9 mouse cellular contexts compared by ENCODE assay signal in the genomic region with DNA sequence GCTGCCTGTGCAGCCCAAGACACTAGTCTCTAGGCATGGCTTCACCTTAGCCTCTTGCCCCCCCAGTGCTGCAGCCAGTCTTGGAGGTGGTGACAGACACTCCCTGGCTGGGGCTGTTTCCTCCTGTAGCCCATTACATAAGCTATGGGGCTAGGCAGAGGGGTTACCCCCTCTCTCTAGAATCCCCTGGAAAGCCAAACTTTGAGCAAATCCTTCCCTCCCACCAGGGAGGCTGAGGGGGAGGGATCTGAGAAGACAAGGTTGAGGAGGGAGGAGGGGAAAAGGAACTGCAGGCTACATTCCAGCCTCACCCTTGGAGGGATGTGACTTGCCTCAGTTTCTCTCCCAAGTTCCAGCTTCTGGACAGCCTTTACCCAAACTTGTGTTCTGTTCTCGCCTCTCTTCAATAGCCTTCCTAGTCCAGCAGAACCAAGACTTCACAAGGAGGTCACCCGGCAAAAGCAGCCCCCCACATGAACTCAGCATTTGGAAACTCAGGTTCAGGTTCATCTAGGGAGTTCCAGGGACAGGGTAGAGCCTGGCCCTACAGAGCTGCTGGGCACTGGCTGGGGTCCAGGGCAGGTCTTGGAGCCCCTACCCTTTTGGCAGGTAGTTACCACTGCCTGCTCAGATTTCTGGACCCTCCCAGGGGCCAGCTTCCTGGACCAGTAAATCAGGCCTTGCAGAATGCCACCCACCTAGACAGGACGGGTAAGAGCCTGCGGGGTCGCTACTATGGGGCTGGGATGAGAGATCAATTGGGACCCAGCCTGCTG. TPM values are rescaled to one million over a fixed set of nuclear protein-coding genes. Genes with fewer than 3 reads are reported as not detected.
DNase-seq lines count a peak whose midpoint lies in the region; ATAC-seq lines count a peak whose summit lies in the region.
"Had no signal": no experiment of that assay in that cellular context is flagged by ENCODE, and none has a peak within 500 bp of the region (broad histone marks: within the 10 kb centered on the region; RNA-seq: fewer than 3 reads in every experiment).

No protein-coding gene starts in this region.

- H3K27ac ChIP-seq in kidney, embryonic 16.5 days (ENCODE audit: low read length): no peak overlapping the region
- no peak overlapping the region for H3K27ac ChIP-seq in embryonic facial prominence, embryonic 12.5 days
- no peak overlapping the region for H3K27ac ChIP-seq in intestine, embryonic 14.5 days (ENCODE audit: low read depth)
- H3K27ac ChIP-seq in neural tube, embryonic 14.5 days (ENCODE audit: low read depth, low read length): peak overlapping the region; percentile 7; the same call in 1 of the 2 replicates

- H3K4me1 ChIP-seq in kidney, embryonic 16.5 days (ENCODE audit: insufficient read depth, low read length): peaks cover 27% of the 10 kb centered on the region
- peaks cover 23% of the 10 kb centered on the region for H3K4me1 ChIP-seq in embryonic facial prominence, embryonic 12.5 days
- H3K4me1 ChIP-seq in intestine, embryonic 14.5 days (replicated peaks; ENCODE audit: control insufficient read depth, insufficient read depth, low read length): peaks cover 20% of the 10 kb centered on the region
- peaks cover 20% of the 10 kb centered on the region for H3K4me1 ChIP-seq in neural tube, embryonic 14.5 days (ENCODE audit: control insufficient read depth, insufficient read depth, low read length)

- no peaks in the 10 kb centered on the region for H3K9me3 ChIP-seq in kidney, embryonic 16.5 days (ENCODE audit: low read length)
- no peaks in the 10 kb centered on the region for H3K9me3 ChIP-seq in embryonic facial prominence, embryonic 12.5 days
- no peaks in the 10 kb centered on the region for H3K9me3 ChIP-seq in intestine, embryonic 14.5 days (ENCODE audit: control insufficient read depth, low read length)
- no peaks in the 10 kb centered on the region for H3K9me3 ChIP-seq in neural tube, embryonic 14.5 days (ENCODE audit: control insufficient read depth, low read length)

- peak overlapping the region; percentile 53 for H3K4me2 ChIP-seq in kidney, embryonic 16.5 days (replicated peaks; ENCODE audit: low read depth, low read length)
- H3K4me2 ChIP-seq in embryonic facial prominence, embryonic 12.5 days (replicated peaks): peak overlapping the region; percentile 58
- peak overlapping the region; percentile 47 for H3K4me2 ChIP-seq in intestine, embryonic 14.5 days (ENCODE audit: low read length)
- H3K4me2 ChIP-seq in neural tube, embryonic 14.5 days (ENCODE audit: low read depth, low read length): peak overlapping the region; percentile 67

- peak; percentile 46; the same call in 1 of the 2 replicates for ATAC-seq in kidney, embryonic 16.5 days (ENCODE audit: low FRiP score, low TSS enrichment)
- no peak for ATAC-seq in embryonic facial prominence, embryonic 12.5 days (ENCODE audit: insufficient number of reproducible peaks, insufficient read depth, low FRiP score, low TSS enrichment)
- ATAC-seq in intestine, embryonic 14.5 days (replicated peaks; ENCODE audit: low FRiP score, low TSS enrichment, low read depth): no peak
- ATAC-seq in neural tube, embryonic 14.5 days (ENCODE audit: low read depth): peak; percentile 20; the same call in 1 of the 2 replicates

- no peaks in the 10 kb centered on the region for H3K36me3 ChIP-seq in kidney, embryonic 16.5 days (ENCODE audit: insufficient read depth, low read length)
- H3K36me3 ChIP-seq in embryonic facial prominence, embryonic 12.5 days: no peaks in the 10 kb centered on the region
- H3K36me3 ChIP-seq in intestine, embryonic 14.5 days (ENCODE audit: control insufficient read depth, insufficient read depth, low read length): no peaks in the 10 kb centered on the region
- no peaks in the 10 kb centered on the region for H3K36me3 ChIP-seq in neural tube, embryonic 14.5 days (ENCODE audit: control insufficient read depth, insufficient read depth, low read length)

- H3K4me3 ChIP-seq in kidney, embryonic 16.5 days (ENCODE audit: low read length): no peak overlapping the region; the same call in 1 of the 2 replicates
- H3K4me3 ChIP-seq in embryonic facial prominence, embryonic 12.5 days: peak overlapping the region; percentile 34
- no peak overlapping the region for H3K4me3 ChIP-seq in intestine, embryonic 14.5 days (ENCODE audit: low read depth, low read length)
- peak overlapping the region; percentile 41 for H3K4me3 ChIP-seq in neural tube, embryonic 14.5 days (ENCODE audit: low read depth, low read length)

- DNase-seq in kidney, postnatal 4 days: no peak
- no peak for DNase-seq in intestine, embryonic 14.5 days (ENCODE audit: low spot score)
- no peak for DNase-seq in testis, postnatal 14 days (ENCODE audit: low spot score)
- DNase-seq in layer of hippocampus, adult 9-10 months (ENCODE audit: low spot score): no peak
- no peak for DNase-seq in left cerebral cortex, adult 8-10 months (ENCODE audit: low spot score in 2 of 2)
- DNase-seq: gastrocnemius, postnatal 36 days had no signal

- 11% methylated on average over 5 of the region's 5 CpGs for WGBS in kidney, embryonic 16.5 days
- 5% methylated on average over 5 of the region's 5 CpGs for WGBS in embryonic facial prominence, embryonic 12.5 days
- WGBS in intestine, embryonic 14.5 days: 16% methylated on average over 5 of the region's 5 CpGs
- WGBS in neural tube, embryonic 14.5 days: 14% methylated on average over 5 of the region's 5 CpGs

- peaks cover 50% of the 10 kb centered on the region for H3K27me3 ChIP-seq in kidney, embryonic 16.5 days (ENCODE audit: insufficient read depth, low read length)
- H3K27me3 ChIP-seq in embryonic facial prominence, embryonic 12.5 days: peaks cover 64% of the 10 kb centered on the region
- peaks cover 31% of the 10 kb centered on the region for H3K27me3 ChIP-seq in intestine, embryonic 14.5 days (replicated peaks; ENCODE audit: control insufficient read depth, insufficient read depth, low read length)
- no peaks in the 10 kb centered on the region for H3K27me3 ChIP-seq in neural tube, embryonic 14.5 days (ENCODE audit: control insufficient read depth, insufficient read depth, low read length)

- H3K9ac ChIP-seq in kidney, embryonic 16.5 days (replicated peaks; ENCODE audit: low read length): no peak overlapping the region
- peak overlapping the region; percentile 19; the same call in 1 of the 2 replicates for H3K9ac ChIP-seq in embryonic facial prominence, embryonic 12.5 days
- H3K9ac ChIP-seq in intestine, embryonic 14.5 days (ENCODE audit: low read length): no peak overlapping the region
- peak overlapping the region; percentile 65 for H3K9ac ChIP-seq in neural tube, embryonic 14.5 days (replicated peaks; ENCODE audit: low read depth, low read length)

RNA-seq across cellular contexts. Expression of a gene that starts 1.0 kb away (rescaled TPM):
- polyA plus RNA-seq in kidney, embryonic 16.5 days (2015; fragmentation: Nextera tagmentation; extraction: Ambion mirVana): 0.25 and 0.58 TPM in 2 replicates
- polyA plus RNA-seq in embryonic facial prominence, embryonic 12.5 days (2016; fragmentation: Nextera tagmentation; extraction: Ambion mirVana): 18.7 and 23.0 TPM in 2 replicates
- polyA plus RNA-seq in intestine, embryonic 14.5 days (2014; fragmentation: Nextera tagmentation; extraction: Ambion mirVana): 0.32 and 1.2 TPM in 2 replicates
- 18.5 and 43.6 TPM in 2 replicates for polyA plus RNA-seq in neural tube, embryonic 14.5 days (2014; fragmentation: Nextera tagmentation; extraction: Ambion mirVana)
- 100 to 1,000 TPM in 2 of 4 experiments, 10 to 100 TPM in 2; 96.9 to 104 (median 101) TPM for total RNA-seq in left cerebral cortex, adult 8-10 months (2022)
- total RNA-seq: gastrocnemius, postnatal 36 days had no signal

RNA-seq across cellular contexts. Expression of a gene that starts 36.0 kb away (rescaled TPM):
- 1.6 and 1.7 TPM in 2 replicates for polyA plus RNA-seq in kidney, embryonic 16.5 days (2015; fragmentation: Nextera tagmentation; extraction: Ambion mirVana)
- polyA plus RNA-seq in embryonic facial prominence, embryonic 12.5 days (2016; fragmentation: Nextera tagmentation; extraction: Ambion mirVana): 1.7 and 1.8 TPM in 2 replicates
- polyA plus RNA-seq in intestine, embryonic 14.5 days (2014; fragmentation: Nextera tagmentation; extraction: Ambion mirVana): 1.6 and 2.1 TPM in 2 replicates
- polyA plus RNA-seq in neural tube, embryonic 14.5 days (2014; fragmentation: Nextera tagmentation; extraction: Ambion mirVana): 0.60 and 1.3 TPM in 2 replicates
- total RNA-seq in left cerebral cortex, adult 8-10 months (2022): 1 to 10 TPM; 3.9 to 6.0 (median 5.7) TPM

Comparison
In these comparisons a context has a peak if more than half of its experiments do, and no peak if none do; other contexts are left out.
1. ATAC-seq: peak in kidney, embryonic 16.5 days (single experiment) and neural tube, embryonic 14.5 days (single experiment); none in embryonic facial prominence, embryonic 12.5 days (single experiment) and intestine, embryonic 14.5 days (single experiment).
2. H3K4me3 ChIP-seq: peak in embryonic facial prominence, embryonic 12.5 days (single experiment) and neural tube, embryonic 14.5 days (single experiment); none in kidney, embryonic 16.5 days (single experiment) and intestine, embryonic 14.5 days (single experiment).
3. H3K9ac ChIP-seq: peak in embryonic facial prominence, embryonic 12.5 days (single experiment) and neural tube, embryonic 14.5 days (single experiment); none in kidney, embryonic 16.5 days (single experiment) and intestine, embryonic 14.5 days (single experiment).
4. Peak in every context shown above with its lines, with median percentiles within 50 percentile points of each other: H3K4me2 ChIP-seq.